Mouse (Mus musculus) CH12.LX (cell line): ENCODE results near the gene Prcc. TPM values are rescaled to one million over a fixed set of nuclear protein-coding genes. Genes with fewer than 3 reads are reported as not detected.

Source experiments
- DNase-seq: peaks from one replicate; pipeline ENCODE4 v3.0.0-alpha.2; 2013; ENCODE audit errors: extremely low read depth
- H3K27ac ChIP-seq: 2 replicates; pipeline ENCODE4 v1.5.1; 2012; ENCODE audit warnings: low read depth, mild to moderate bottlenecking, control low read depth, moderate library complexity; ENCODE audit not compliant: insufficient read depth
- H3K27me3 ChIP-seq: replicated peaks from 2 replicates; pipeline ENCODE3; 2012; ENCODE audit warnings: inconsistent platforms
- H3K36me3 ChIP-seq, 2 experiments: replicated peaks in 1 of 2; 2 replicates each; pipeline versions ENCODE3 to v1.6.1; 2012; ENCODE audit warnings: inconsistent platforms in 1 of 2, low read length in 1 of 2, mild to moderate bottlenecking in 1 of 2, mixed read lengths in 1 of 2, moderate library complexity in 1 of 2; ENCODE audit not compliant: control insufficient read depth in 1 of 2, insufficient read depth in 1 of 2
- H3K4me1 ChIP-seq, 2 experiments: 2 replicates each; pipeline ENCODE4 v1.6.1; 2012; ENCODE audit warnings: inconsistent platforms in 1 of 2, moderate library complexity in 1 of 2; ENCODE audit not compliant: insufficient read depth in 2 of 2, control insufficient read depth in 1 of 2
- H3K4me2 ChIP-seq: 2 replicates; pipeline ENCODE4 v1.6.1; 2012; ENCODE audit warnings: low read depth, mild to moderate bottlenecking, control low read depth; ENCODE audit not compliant: poor library complexity, insufficient read depth, severe bottlenecking
- H3K4me3 ChIP-seq, 3 experiments: fragments of 150-350 bp in 1 of 3; sonication (generic) in 1 of 3; replicated peaks in 1 of 3; 2 replicates each; pipeline versions ENCODE3 to v1.5.1; 2011 to 2012; ENCODE audit warnings: low read depth in 2 of 3, low read length in 2 of 3, mild to moderate bottlenecking in 2 of 3, moderate library complexity in 2 of 3, control low read depth in 1 of 3, improper control_type of control experiment in 1 of 3, inconsistent platforms in 1 of 3, mixed read lengths in 1 of 3; ENCODE audit not compliant: poor library complexity in 1 of 3
- H3K79me2 ChIP-seq: replicated peaks from 2 replicates; pipeline ENCODE4 v1.6.1; 2012; ENCODE audit warnings: mild to moderate bottlenecking, moderate library complexity; ENCODE audit not compliant: control insufficient read depth, poor library complexity, insufficient read depth, severe bottlenecking; ENCODE audit errors: extremely low read depth
- H3K9ac ChIP-seq: 2 replicates; pipeline ENCODE4 v1.6.1; 2012; ENCODE audit warnings: low read depth, mild to moderate bottlenecking, control low read depth, moderate library complexity; ENCODE audit not compliant: insufficient read depth
- H3K9me3 ChIP-seq: replicated peaks from 2 replicates; pipeline ENCODE3; 2012; ENCODE audit warnings: low read length, inconsistent platforms, mixed read lengths
- CHD1 ChIP-seq: IDR thresholded peaks from 2 replicates; pipeline ENCODE4 v1.6.1; 2012; ENCODE audit warnings: low read depth, low read length, improper control_type of control experiment, inconsistent platforms
- CHD2 ChIP-seq: IDR thresholded peaks from 2 replicates; pipeline ENCODE4 v1.6.1; 2011; ENCODE audit warnings: low read length, improper control_type of control experiment
- CTCF ChIP-seq, 2 experiments: IDR thresholded peaks in 1 of 2; conservative IDR thresholded peaks in 1 of 2; 2 replicates each; pipeline ENCODE4 v1.5.1; 2011 to 2012; ENCODE audit warnings: low read depth in 2 of 2, low read length in 2 of 2, improper control_type of control experiment in 1 of 2, inconsistent platforms in 1 of 2, mild to moderate bottlenecking in 1 of 2, moderate library complexity in 1 of 2
- E2F4 ChIP-seq: IDR thresholded peaks from 2 replicates; pipeline ENCODE4 v1.6.1; 2011; ENCODE audit warnings: low read depth, low read length, improper control_type of control experiment; ENCODE audit not compliant: insufficient replicate concordance
- ELF1 ChIP-seq: IDR thresholded peaks from 2 replicates; pipeline ENCODE4 v1.6.1; 2014; ENCODE audit warnings: low read depth, mild to moderate bottlenecking, inconsistent platforms, low read length, improper control_type of control experiment
- EP300 ChIP-seq: IDR thresholded peaks from 2 replicates; pipeline ENCODE4 v1.6.1; 2011; ENCODE audit warnings: low read length, improper control_type of control experiment
- HCFC1 ChIP-seq: IDR thresholded peaks from 2 replicates; pipeline ENCODE4 v1.6.1; 2012; ENCODE audit warnings: low read depth, mild to moderate bottlenecking, inconsistent platforms, low read length, improper control_type of control experiment
- IRF4 ChIP-seq: IDR thresholded peaks from 2 replicates; pipeline ENCODE4 v1.6.1; 2014; ENCODE audit warnings: low read depth, mild to moderate bottlenecking, inconsistent platforms, low read length, improper control_type of control experiment
- MAFK ChIP-seq: IDR thresholded peaks from 2 replicates; pipeline ENCODE4 v1.6.1; 2011; ENCODE audit warnings: low read length, improper control_type of control experiment; ENCODE audit not compliant: insufficient replicate concordance
- MXI1 ChIP-seq: IDR thresholded peaks from 2 replicates; pipeline ENCODE4 v1.6.1; 2011; ENCODE audit warnings: mild to moderate bottlenecking, low read depth, low read length, improper control_type of control experiment
- NELFE ChIP-seq: IDR thresholded peaks from 2 replicates; pipeline ENCODE4 v1.6.1; 2011; ENCODE audit warnings: low read depth, low read length, improper control_type of control experiment
- NRF1 ChIP-seq: IDR thresholded peaks from 2 replicates; pipeline ENCODE4 v1.6.1; 2014; ENCODE audit warnings: low read depth, mild to moderate bottlenecking, inconsistent platforms, low read length, improper control_type of control experiment, moderate library complexity
- RCOR1 ChIP-seq: conservative IDR thresholded peaks from 2 replicates; pipeline ENCODE4 v1.6.1; 2012; ENCODE audit warnings: low read depth, mild to moderate bottlenecking, inconsistent platforms, low read length, improper control_type of control experiment
- SIN3A ChIP-seq: IDR thresholded peaks from 2 replicates; pipeline ENCODE4 v1.6.1; 2012; ENCODE audit warnings: low read length, improper control_type of control experiment, inconsistent platforms
- USF2 ChIP-seq: conservative IDR thresholded peaks from 2 replicates; pipeline ENCODE4 v1.6.1; 2011; ENCODE audit warnings: low read depth, low read length, improper control_type of control experiment
- ZNF384 ChIP-seq: IDR thresholded peaks from 2 replicates; pipeline ENCODE4 v1.6.1; 2012; ENCODE audit warnings: low read depth, low read length, improper control_type of control experiment, inconsistent platforms
- dilution Hi-C: fragments of 300-500 bp; cut with MboI; formaldehyde crosslinking; loops from 2 replicates; pipeline ENCODE4 v1.14.3; 2020; ENCODE audit warnings: low sequenced_read_pairs; ENCODE audit not compliant: extremely low pct_unique_long_range_greater_than_20kb, extremely low pct_ligation_motif_present
- in situ Hi-C: fragments of 300-500 bp; cut with MboI; formaldehyde crosslinking; loops from 3 replicates; pipeline ENCODE4 v1.14.3; 2019; ENCODE audit warnings: low sequenced_read_pairs, low pct_ligation_motif_present, low pct_unique_long_range_greater_than_20kb, mixed read lengths
- polyA plus RNA-seq: library from polyadenylated mRNA; unstranded; fragments of >175 nt; gene quantifications from 2 replicates; pipeline ENCODE4 v1.2.1, GENCODE M21; 2012; ENCODE audit warnings: low read depth; ENCODE audit not compliant: insufficient read length
- total RNA-seq, 2 experiments: library from RNA; depleted of rRNA; stranded (reverse); fragments of 300-350 nt in 1 of 2; fragments of >200 nt in 1 of 2; gene quantifications; 2 replicates each; pipeline ENCODE4 v1.2.3; 2012 to 2014

Gene Prcc
- total and polyA plus RNA-seq, 3 experiments: 26.4 to 58.5 (median 48.6) TPM

GRCm38 (mm10) chr3:87910573-87911141 lies 25.2 kb upstream of the Prcc start (continued):
- TF ChIP-seq RCOR1 (no peak), SIN3A (no peak), MAFK (no peak), USF2 (no peak), CHD1 (no peak), ELF1 (no peak)
- TF ChIP-seq, all 38 proteins: peak for 4

DNA sequence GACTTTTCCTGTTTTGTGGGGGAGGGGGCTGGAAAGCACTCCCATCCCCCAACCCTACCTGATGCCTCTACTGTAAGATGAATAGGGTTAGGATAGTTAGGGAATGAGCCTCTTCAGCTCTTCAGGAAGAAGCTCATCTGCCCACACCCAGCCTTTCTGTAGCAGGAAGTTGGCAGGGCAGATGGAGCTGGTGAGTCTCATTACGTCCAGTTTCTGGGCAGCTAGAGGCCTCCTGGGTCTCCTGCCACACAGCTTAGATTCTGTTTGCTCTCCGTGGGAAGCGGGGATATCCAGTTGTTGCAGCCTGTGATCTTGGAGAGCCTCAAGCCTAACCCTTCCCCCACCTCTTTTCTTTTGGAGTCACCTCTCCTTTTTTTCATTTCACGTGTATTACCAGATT lies 24.5 kb upstream of the Prcc start:
- H3K4me3 ChIP-seq: peak overlapping the region in 1 of 3 experiments; percentile 23

DNA sequence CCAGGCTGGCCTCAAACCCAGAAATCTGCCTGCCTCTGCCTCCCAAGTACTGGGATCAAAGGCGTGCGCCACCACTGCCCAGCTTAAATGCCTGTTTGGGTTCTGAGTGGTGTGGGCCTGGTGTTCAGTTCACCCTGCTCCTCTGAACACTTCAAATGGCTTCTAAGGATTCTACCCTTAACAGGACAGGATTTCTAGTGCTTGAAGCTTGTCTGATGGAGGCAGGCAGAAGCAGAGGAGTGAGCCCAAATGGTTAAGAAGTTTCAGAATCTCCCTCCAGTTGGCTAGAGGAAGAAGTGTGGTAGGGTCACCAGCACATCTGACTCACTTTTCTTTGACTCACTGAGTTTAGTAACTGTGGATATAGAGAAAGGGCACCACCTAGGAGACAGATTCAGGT lies 24.0 kb upstream of the Prcc start:
- H3K27me3 ChIP-seq: no peaks in the 10 kb centered on the region
- no peaks in the 10 kb centered on the region for H3K9me3 ChIP-seq
- H3K79me2 ChIP-seq: peaks cover 68% of the 10 kb centered on the region
- in situ Hi-C loops (no loop called here), dilution Hi-C loops (no loop called here)
- peaks cover 10 to 48% of the 10 kb centered on the region in 2 experiments for H3K4me1 ChIP-seq
- TF ChIP-seq CTCF (conservative IDR thresholded peaks at IDR 0.05 in 1 of 2, IDR thresholded peaks at IDR 0.05 in 1 of 2; ENCODE audit: low read depth in 2 of 2, low read length in 2 of 2) (no peak), HCFC1 (no peak), IRF4 (no peak), E2F4 (no peak), MXI1 (no peak), ELF1 (no peak), NRF1 (no peak), ZNF384 (no peak), EP300 (no peak), MAFK (no peak), NELFE (no peak), CHD1 (no peak)
- H3K36me3 ChIP-seq: peaks cover 17 to 36% of the 10 kb centered on the region in 2 experiments
- no peak overlapping the region for H3K4me3 ChIP-seq
- peak overlapping the region; percentile 58; the same call in 1 of the 2 replicates for H3K4me2 ChIP-seq
- DNase-seq: no peak
- H3K9ac ChIP-seq: no peak overlapping the region; the same call in 1 of the 2 replicates
- peak overlapping the region; percentile 6; the same call in 1 of the 2 replicates for H3K27ac ChIP-seq

More for the DNA sequence above, 24.5 kb upstream of the Prcc start:
- H3K9ac ChIP-seq: peak overlapping the region; percentile 31
- peaks cover 21 to 41% of the 10 kb centered on the region in 2 experiments for H3K36me3 ChIP-seq
- peaks cover 10 to 48% of the 10 kb centered on the region in 2 experiments for H3K4me1 ChIP-seq
- TF ChIP-seq CHD2 (peak; percentile 70; the same call in 1 of the 2 replicates), CTCF (conservative IDR thresholded peaks at IDR 0.05 in 1 of 2, IDR thresholded peaks at IDR 0.05 in 1 of 2; ENCODE audit: low read depth in 2 of 2, low read length in 2 of 2) (no peak)
- H3K27ac ChIP-seq: peak overlapping the region; percentile 30; the same call in 1 of the 2 replicates
- in situ Hi-C loops: no loop called here
- H3K27me3 ChIP-seq: no peaks in the 10 kb centered on the region
- DNase-seq: no peak
- H3K9me3 ChIP-seq: no peaks in the 10 kb centered on the region
- peak overlapping the region; percentile 58 for H3K4me2 ChIP-seq
- dilution Hi-C loops: no loop called here
- H3K79me2 ChIP-seq: peaks cover 68% of the 10 kb centered on the region
